Mouse (Mus musculus): Measurements from ENCODE around the gene Baiap2l1. TPM values are rescaled to one million over a fixed set of nuclear protein-coding genes. Genes with fewer than 3 reads are reported as not detected.

Gene Baiap2l1
- total and polyA plus RNA-seq, 2 experiments from 2014 or later: 6.0 to 11.1 TPM

DNA sequence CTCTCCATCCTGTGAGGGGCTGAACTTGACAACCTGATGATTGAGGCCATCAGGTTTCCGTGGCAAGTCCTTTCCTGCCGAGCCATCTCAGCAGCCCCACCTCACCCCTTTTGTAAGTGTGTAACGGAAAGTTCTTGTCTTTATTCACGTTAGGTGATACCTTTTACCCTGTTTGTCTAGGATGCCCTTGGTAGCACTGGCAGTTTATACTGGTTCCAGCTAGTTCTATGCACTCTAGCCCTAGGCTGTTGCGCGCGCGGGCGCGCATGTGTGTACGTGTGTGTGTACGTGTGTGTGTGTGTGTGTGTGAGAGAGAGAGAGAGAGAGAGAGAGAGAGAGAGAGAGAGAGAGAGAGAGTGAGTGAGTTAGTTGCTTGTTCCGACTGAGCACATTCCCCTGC, 94.4 kb downstream of the Baiap2l1 start:
- Histone ChIP-seq H3K4me3 (ENCODE audit: low read depth, low read length) (no peak overlapping the region), H3K4me1 (ENCODE audit: control insufficient read depth, insufficient read depth) (peaks cover 55% of the 10 kb centered on the region), H3K9ac (replicated peaks; ENCODE audit: low read depth, low read length) (no peak overlapping the region), H3K4me2 (ENCODE audit: low read depth, low read length) (no peak overlapping the region), H3K27me3 (ENCODE audit: control insufficient read depth, insufficient read depth, low read length) (no peaks in the 10 kb centered on the region), H3K9me3 (replicated peaks; ENCODE audit: control insufficient read depth, low read length) (no peaks in the 10 kb centered on the region), H3K27ac (ENCODE audit: low read depth) (no peak overlapping the region), H3K36me3 (replicated peaks; ENCODE audit: control insufficient read depth, insufficient read depth, low read length) (peaks cover 46% of the 10 kb centered on the region)
- ATAC-seq (ENCODE audit: insufficient read depth, low read depth): no peak
- TF ChIP-seq CTCF (IDR thresholded peaks at IDR 0.05; ENCODE audit: low read depth) (no peak), EP300 (IDR thresholded peaks at IDR 0.05; ENCODE audit: low read depth) (no peak)
- WGBS: 67% methylated on average over 13 of the region's 13 CpGs
- no peak for DNase-seq (ENCODE audit: low spot score)

DNA sequence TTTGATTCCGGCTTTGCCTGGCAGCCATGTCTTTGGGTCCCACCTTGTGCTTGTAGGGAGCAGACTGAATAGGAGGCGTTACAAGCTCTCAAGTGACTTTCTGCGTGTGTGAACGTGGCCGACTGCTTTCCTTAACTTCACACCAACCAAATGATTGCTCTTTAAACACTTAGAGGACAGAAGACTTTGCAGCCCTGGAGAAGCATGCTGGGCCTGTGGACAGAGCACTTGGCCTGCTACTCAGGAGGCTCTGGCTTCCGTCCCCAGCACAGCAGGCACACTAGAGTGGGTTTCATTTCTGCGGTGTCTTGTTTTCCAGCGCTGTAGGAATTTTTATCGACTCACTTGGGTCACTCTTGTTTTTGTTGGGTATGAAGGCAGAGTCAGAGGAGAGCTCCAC, 94.8 kb downstream of the Baiap2l1 start:
- Histone ChIP-seq H3K4me2 (ENCODE audit: low read depth, low read length) (no peak overlapping the region), H3K36me3 (replicated peaks; ENCODE audit: control insufficient read depth, insufficient read depth, low read length) (peaks cover 42% of the 10 kb centered on the region), H3K27ac (ENCODE audit: low read depth) (peak overlapping the region; percentile 30; the same call in 1 of the 2 replicates), H3K4me3 (ENCODE audit: low read depth, low read length) (no peak overlapping the region), H3K9ac (replicated peaks; ENCODE audit: low read depth, low read length) (0 out of 2 replicates have a peak overlapping the region, but pooled peaks have one; percentile 9), H3K9me3 (replicated peaks; ENCODE audit: control insufficient read depth, low read length) (no peaks in the 10 kb centered on the region), H3K27me3 (ENCODE audit: control insufficient read depth, insufficient read depth, low read length) (no peaks in the 10 kb centered on the region), H3K4me1 (ENCODE audit: control insufficient read depth, insufficient read depth) (peaks cover 56% of the 10 kb centered on the region)
- ATAC-seq (ENCODE audit: insufficient read depth, low read depth) (no peak), DNase-seq (ENCODE audit: low spot score) (no peak)
- 35% methylated on average over 9 of the region's 9 CpGs for WGBS
- TF ChIP-seq EP300 (IDR thresholded peaks at IDR 0.05; ENCODE audit: low read depth): no peak
- TF ChIP-seq CTCF (IDR thresholded peaks at IDR 0.05; ENCODE audit: low read depth): no peak

DNA sequence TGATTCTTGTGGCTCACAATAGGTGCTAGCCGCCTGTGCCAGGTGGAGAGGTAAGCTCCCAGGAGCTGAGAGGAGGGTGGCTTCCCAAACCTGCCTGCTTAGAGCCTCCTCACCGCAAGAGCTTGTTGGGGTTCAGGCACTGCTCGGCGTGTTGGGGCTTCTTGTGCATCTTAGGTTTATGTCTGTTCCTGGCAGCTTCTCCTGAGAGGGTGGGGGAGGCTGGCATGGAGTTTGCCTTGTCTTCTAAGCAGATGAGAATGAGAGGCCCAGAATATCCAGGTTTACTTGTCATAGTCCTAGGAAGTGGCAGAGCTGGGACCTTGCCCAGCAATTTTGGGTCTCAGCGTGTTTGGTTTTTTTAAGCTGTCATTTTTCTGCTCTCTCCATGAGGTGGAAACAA, 96.1 kb downstream of the Baiap2l1 start:
- no peak overlapping the region for H3K9ac ChIP-seq (replicated peaks; ENCODE audit: low read depth, low read length)
- 84% methylated on average over 5 of the region's 5 CpGs for WGBS

DNA sequence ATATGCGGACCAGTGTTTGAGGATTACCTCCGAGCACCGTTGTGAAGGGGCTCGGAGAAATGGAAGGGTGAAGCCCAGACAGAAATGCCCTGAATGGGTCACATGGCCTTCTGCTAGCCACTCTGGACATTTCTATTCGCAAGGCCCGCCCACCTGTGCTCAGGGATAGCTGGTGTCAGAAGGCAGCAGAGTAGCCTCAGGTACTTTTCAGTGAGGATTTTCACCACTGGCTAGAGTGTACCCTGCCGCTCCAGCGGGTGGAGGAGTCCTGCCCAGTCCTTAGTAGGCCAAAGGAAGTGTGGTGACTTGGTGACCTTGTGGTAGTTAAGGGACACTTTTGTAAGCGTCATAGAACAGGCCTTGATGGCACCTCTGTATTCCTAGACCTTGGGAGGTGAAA, 96.6 kb downstream of the Baiap2l1 start:
- peaks cover 35% of the 10 kb centered on the region for H3K36me3 ChIP-seq (replicated peaks; ENCODE audit: control insufficient read depth, insufficient read depth, low read length)
- H3K9me3 ChIP-seq (replicated peaks; ENCODE audit: control insufficient read depth, low read length): no peaks in the 10 kb centered on the region
- TF ChIP-seq CTCF (IDR thresholded peaks at IDR 0.05; ENCODE audit: low read depth) (no peak), EP300 (IDR thresholded peaks at IDR 0.05; ENCODE audit: low read depth) (no peak)
- no peak for DNase-seq (ENCODE audit: low spot score)
- ATAC-seq (ENCODE audit: insufficient read depth, low read depth): no peak
- no peak overlapping the region for H3K4me3 ChIP-seq (ENCODE audit: low read depth, low read length)
- H3K9ac ChIP-seq (replicated peaks; ENCODE audit: low read depth, low read length): no peak overlapping the region
- H3K4me2 ChIP-seq (ENCODE audit: low read depth, low read length): no peak overlapping the region
- 72% methylated on average over 9 of the region's 9 CpGs for WGBS
- no peaks in the 10 kb centered on the region for H3K27me3 ChIP-seq (ENCODE audit: control insufficient read depth, insufficient read depth, low read length)
- peaks cover 57% of the 10 kb centered on the region for H3K4me1 ChIP-seq (ENCODE audit: control insufficient read depth, insufficient read depth)
- H3K27ac ChIP-seq (ENCODE audit: low read depth): no peak overlapping the region

More for the DNA sequence above, 96.1 kb downstream of the Baiap2l1 start:
- Histone ChIP-seq H3K4me1 (ENCODE audit: control insufficient read depth, insufficient read depth) (peaks cover 57% of the 10 kb centered on the region), H3K4me3 (ENCODE audit: low read depth, low read length) (no peak overlapping the region), H3K27me3 (ENCODE audit: control insufficient read depth, insufficient read depth, low read length) (no peaks in the 10 kb centered on the region), H3K4me2 (ENCODE audit: low read depth, low read length) (no peak overlapping the region), H3K9me3 (replicated peaks; ENCODE audit: control insufficient read depth, low read length) (no peaks in the 10 kb centered on the region), H3K36me3 (replicated peaks; ENCODE audit: control insufficient read depth, insufficient read depth, low read length) (peaks cover 40% of the 10 kb centered on the region), H3K27ac (ENCODE audit: low read depth) (no peak overlapping the region)
- DNase-seq (ENCODE audit: low spot score): no peak
- ATAC-seq (ENCODE audit: insufficient read depth, low read depth): no peak
- TF ChIP-seq CTCF (IDR thresholded peaks at IDR 0.05; ENCODE audit: low read depth): no peak
- TF ChIP-seq EP300 (IDR thresholded peaks at IDR 0.05; ENCODE audit: low read depth): no peak

DNA sequence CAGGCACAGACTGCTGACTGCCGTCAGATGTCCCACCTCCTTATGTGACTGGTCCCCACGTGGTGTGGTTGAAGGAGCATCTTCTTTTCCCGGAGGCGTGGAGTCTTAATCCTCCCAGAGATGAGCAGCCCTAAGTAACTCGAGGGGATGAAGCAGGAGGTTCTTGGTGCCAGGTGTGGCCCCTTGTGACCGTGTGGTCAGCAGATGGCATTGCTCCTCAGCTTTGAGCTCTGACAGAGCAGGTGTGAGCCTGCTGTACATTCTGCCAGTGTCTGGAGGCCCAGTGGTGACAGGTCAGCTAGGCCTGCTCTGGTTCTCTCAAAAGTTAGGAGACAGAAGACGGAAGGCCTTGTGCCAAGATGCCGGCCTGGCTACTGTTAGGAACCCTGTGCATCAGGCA, 97.4 kb downstream of the Baiap2l1 start:
- peaks cover 27% of the 10 kb centered on the region for H3K36me3 ChIP-seq (replicated peaks; ENCODE audit: control insufficient read depth, insufficient read depth, low read length)
- no peak for ATAC-seq (ENCODE audit: insufficient read depth, low read depth)
- TF ChIP-seq EP300 (IDR thresholded peaks at IDR 0.05; ENCODE audit: low read depth) (no peak), CTCF (IDR thresholded peaks at IDR 0.05; ENCODE audit: low read depth) (no peak)
- no peak overlapping the region for H3K9ac ChIP-seq (replicated peaks; ENCODE audit: low read depth, low read length)
- DNase-seq (ENCODE audit: low spot score): no peak
- H3K27ac ChIP-seq (ENCODE audit: low read depth): no peak overlapping the region
- H3K4me1 ChIP-seq (ENCODE audit: control insufficient read depth, insufficient read depth): peaks cover 55% of the 10 kb centered on the region
- H3K9me3 ChIP-seq (replicated peaks; ENCODE audit: control insufficient read depth, low read length): no peaks in the 10 kb centered on the region
- H3K4me2 ChIP-seq (ENCODE audit: low read depth, low read length): no peak overlapping the region
- WGBS: 72% methylated on average over 8 of the region's 8 CpGs
- H3K4me3 ChIP-seq (ENCODE audit: low read depth, low read length): no peak overlapping the region
- no peaks in the 10 kb centered on the region for H3K27me3 ChIP-seq (ENCODE audit: control insufficient read depth, insufficient read depth, low read length)

DNA sequence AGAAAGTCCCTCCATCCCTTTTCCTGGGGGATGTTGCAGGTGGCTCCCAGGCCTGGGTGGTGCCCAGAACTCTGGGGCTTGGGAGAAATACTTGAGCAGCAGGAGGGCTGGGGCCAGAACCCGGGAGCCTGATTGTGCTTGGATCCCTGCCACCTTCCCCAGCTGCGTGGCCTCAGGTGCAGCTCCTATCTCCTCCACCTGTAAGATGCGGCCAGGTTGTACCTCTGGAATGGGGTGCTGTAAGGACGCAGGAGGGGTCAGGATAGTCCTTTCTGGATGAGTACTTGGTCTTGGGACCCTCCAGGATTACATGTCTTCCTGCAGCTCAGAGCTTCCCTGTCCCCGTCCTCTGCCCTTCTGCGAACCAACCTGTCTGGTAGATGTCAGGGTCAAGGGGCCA, 98.7 kb downstream of the Baiap2l1 start:
- H3K4me3 ChIP-seq (ENCODE audit: low read depth, low read length): peak overlapping the region; percentile 99

More for the DNA sequence above, 98.7 kb downstream of the Baiap2l1 start:
- TF ChIP-seq CTCF (IDR thresholded peaks at IDR 0.05; ENCODE audit: low read depth) (no peak), EP300 (IDR thresholded peaks at IDR 0.05; ENCODE audit: low read depth) (no peak)
- H3K27me3 ChIP-seq (ENCODE audit: control insufficient read depth, insufficient read depth, low read length): no peaks in the 10 kb centered on the region
- no peak for DNase-seq (ENCODE audit: low spot score)
- peaks cover 59% of the 10 kb centered on the region for H3K4me1 ChIP-seq (ENCODE audit: control insufficient read depth, insufficient read depth)
- 63% methylated on average over 6 of the region's 6 CpGs for WGBS
- peaks cover 17% of the 10 kb centered on the region for H3K36me3 ChIP-seq (replicated peaks; ENCODE audit: control insufficient read depth, insufficient read depth, low read length)
- peak overlapping the region; percentile 99 for H3K27ac ChIP-seq (ENCODE audit: low read depth)
- no peaks in the 10 kb centered on the region for H3K9me3 ChIP-seq (replicated peaks; ENCODE audit: control insufficient read depth, low read length)
- peak overlapping the region; percentile 66 for H3K9ac ChIP-seq (replicated peaks; ENCODE audit: low read depth, low read length)
- H3K4me2 ChIP-seq (ENCODE audit: low read depth, low read length): peak overlapping the region; percentile 91
- no peak for ATAC-seq (ENCODE audit: insufficient read depth, low read depth)

All from heart, postnatal 0 days (tissue).